Mouse (Mus musculus): ENCODE measurements at regions not wholly inside any gene's neighbourhood (a gene's known extent, or its start where the extent isn't known, plus 50 kb on each side); places are given as distances from the start of the nearest gene placed in this dataset.

- Histone ChIP-seq H3K4me1 (ENCODE audit: control insufficient read depth, insufficient read depth, low read length) (no peaks in the 10 kb centered on the region), H3K9ac (replicated peaks; ENCODE audit: low read depth, low read length) (no peak overlapping the region), H3K4me3 (ENCODE audit: low read depth, low read length) (no peak overlapping the region), H3K27ac (ENCODE audit: low read depth, low read length) (no peak overlapping the region), H3K27me3 (ENCODE audit: control insufficient read depth, insufficient read depth, low read length) (no peaks in the 10 kb centered on the region), H3K9me3 (ENCODE audit: control insufficient read depth, low read length) (no peaks in the 10 kb centered on the region), H3K36me3 (ENCODE audit: control insufficient read depth, insufficient read depth, low read length) (no peaks in the 10 kb centered on the region), H3K4me2 (ENCODE audit: low read depth, low read length) (no peak overlapping the region)
- no peak for ATAC-seq (ENCODE audit: low read depth)
- WGBS, result 64% methylated on average over 5 of the region's 5 CpGs
Measured at GRCm38 (mm10) chr13:101625922-101626321, 142.1 kb downstream of the Pik3r1 start.

GRCm38 (mm10) chr13:101624179-101624581, 143.8 kb downstream of the Pik3r1 start:
- WGBS, result 23% methylated on average over 5 of the region's 5 CpGs
- no peak overlapping the region for H3K27ac ChIP-seq (ENCODE audit: low read depth, low read length)

GRCm38 (mm10) chr13:101622649-101623048, 145.4 kb downstream of the Pik3r1 start:
- no peaks in the 10 kb centered on the region for H3K4me1 ChIP-seq (ENCODE audit: control insufficient read depth, insufficient read depth, low read length)
- no peak overlapping the region for H3K4me2 ChIP-seq (ENCODE audit: low read depth, low read length)
- no peaks in the 10 kb centered on the region for H3K27me3 ChIP-seq (ENCODE audit: control insufficient read depth, insufficient read depth, low read length)
- no peaks in the 10 kb centered on the region for H3K9me3 ChIP-seq (ENCODE audit: control insufficient read depth, low read length)
- no peaks in the 10 kb centered on the region for H3K36me3 ChIP-seq (ENCODE audit: control insufficient read depth, insufficient read depth, low read length)
- WGBS, result 95% methylated on average over 2 of the region's 2 CpGs
- no peak overlapping the region for H3K4me3 ChIP-seq (ENCODE audit: low read depth, low read length)
- no peak overlapping the region for H3K27ac ChIP-seq (ENCODE audit: low read depth, low read length)
- no peak overlapping the region for H3K9ac ChIP-seq (replicated peaks; ENCODE audit: low read depth, low read length)
- no peak for ATAC-seq (ENCODE audit: low read depth)

More at GRCm38 (mm10) chr13:101624179-101624581, 143.8 kb downstream of the Pik3r1 start:
- Histone ChIP-seq H3K9ac (replicated peaks; ENCODE audit: low read depth, low read length) (no peak overlapping the region), H3K9me3 (ENCODE audit: control insufficient read depth, low read length) (no peaks in the 10 kb centered on the region), H3K4me3 (ENCODE audit: low read depth, low read length) (no peak overlapping the region), H3K4me1 (ENCODE audit: control insufficient read depth, insufficient read depth, low read length) (no peaks in the 10 kb centered on the region), H3K27me3 (ENCODE audit: control insufficient read depth, insufficient read depth, low read length) (no peaks in the 10 kb centered on the region), H3K4me2 (ENCODE audit: low read depth, low read length) (no peak overlapping the region), H3K36me3 (ENCODE audit: control insufficient read depth, insufficient read depth, low read length) (no peaks in the 10 kb centered on the region)
- peak; percentile 46 for ATAC-seq (ENCODE audit: low read depth)

GRCm38 (mm10) chr13:101620660-101621059, 147.4 kb downstream of the Pik3r1 start:
- WGBS, result 84% methylated on average over 3 of the region's 3 CpGs
- no peak for ATAC-seq (ENCODE audit: low read depth)

GRCm38 (mm10) chr13:101619154-101619553, 148.9 kb downstream of the Pik3r1 start:
- Histone ChIP-seq H3K4me3 (ENCODE audit: low read depth, low read length) (no peak overlapping the region), H3K27me3 (ENCODE audit: control insufficient read depth, insufficient read depth, low read length) (no peaks in the 10 kb centered on the region), H3K9me3 (ENCODE audit: control insufficient read depth, low read length) (no peaks in the 10 kb centered on the region), H3K4me1 (ENCODE audit: control insufficient read depth, insufficient read depth, low read length) (no peaks in the 10 kb centered on the region), H3K4me2 (ENCODE audit: low read depth, low read length) (no peak overlapping the region), H3K36me3 (ENCODE audit: control insufficient read depth, insufficient read depth, low read length) (no peaks in the 10 kb centered on the region), H3K27ac (ENCODE audit: low read depth, low read length) (no peak overlapping the region), H3K9ac (replicated peaks; ENCODE audit: low read depth, low read length) (no peak overlapping the region)
- WGBS, result 94% methylated on average over 1 of the region's 1 CpGs
- no peak for ATAC-seq (ENCODE audit: low read depth)

More at GRCm38 (mm10) chr13:101620660-101621059, 147.4 kb downstream of the Pik3r1 start:
- Histone ChIP-seq H3K4me3 (ENCODE audit: low read depth, low read length) (no peak overlapping the region), H3K9ac (replicated peaks; ENCODE audit: low read depth, low read length) (no peak overlapping the region), H3K4me2 (ENCODE audit: low read depth, low read length) (no peak overlapping the region), H3K9me3 (ENCODE audit: control insufficient read depth, low read length) (no peaks in the 10 kb centered on the region), H3K27ac (ENCODE audit: low read depth, low read length) (no peak overlapping the region), H3K36me3 (ENCODE audit: control insufficient read depth, insufficient read depth, low read length) (no peaks in the 10 kb centered on the region), H3K27me3 (ENCODE audit: control insufficient read depth, insufficient read depth, low read length) (no peaks in the 10 kb centered on the region), H3K4me1 (ENCODE audit: control insufficient read depth, insufficient read depth, low read length) (no peaks in the 10 kb centered on the region)

DNA sequence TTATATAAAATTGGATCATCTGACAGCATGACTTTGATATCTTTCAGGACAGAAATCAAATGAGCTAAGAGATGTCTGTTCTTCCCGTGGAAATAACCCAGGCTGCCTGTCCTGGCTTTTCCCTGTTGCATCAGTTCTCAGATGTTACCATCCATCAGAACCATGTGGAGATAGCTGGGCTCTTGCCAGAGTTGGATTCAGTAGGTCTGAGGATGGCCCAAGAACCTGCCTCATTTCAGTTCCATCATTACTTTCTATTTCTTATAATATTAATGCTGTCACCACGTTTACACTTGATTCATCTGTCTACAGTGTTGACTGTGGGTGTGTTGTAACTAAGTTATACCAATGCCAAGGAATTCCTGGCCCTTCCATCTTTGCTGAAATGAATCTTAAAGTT, 155.2 kb downstream of the Pik3r1 start:
- H3K4me2 ChIP-seq (ENCODE audit: low read depth, low read length), result no peak overlapping the region
- no peaks in the 10 kb centered on the region for H3K9me3 ChIP-seq (ENCODE audit: control insufficient read depth, low read length)
- 80% methylated on average over 2 of the region's 2 CpGs for WGBS
- H3K4me3 ChIP-seq (ENCODE audit: low read depth, low read length), result no peak overlapping the region
- no peaks in the 10 kb centered on the region for H3K27me3 ChIP-seq (ENCODE audit: control insufficient read depth, insufficient read depth, low read length)
- no peak overlapping the region for H3K27ac ChIP-seq (ENCODE audit: low read depth, low read length)
- no peak overlapping the region for H3K9ac ChIP-seq (replicated peaks; ENCODE audit: low read depth, low read length)
- no peaks in the 10 kb centered on the region for H3K36me3 ChIP-seq (ENCODE audit: control insufficient read depth, insufficient read depth, low read length)
- ATAC-seq (ENCODE audit: low read depth), result no peak
- no peaks in the 10 kb centered on the region for H3K4me1 ChIP-seq (ENCODE audit: control insufficient read depth, insufficient read depth, low read length)

DNA sequence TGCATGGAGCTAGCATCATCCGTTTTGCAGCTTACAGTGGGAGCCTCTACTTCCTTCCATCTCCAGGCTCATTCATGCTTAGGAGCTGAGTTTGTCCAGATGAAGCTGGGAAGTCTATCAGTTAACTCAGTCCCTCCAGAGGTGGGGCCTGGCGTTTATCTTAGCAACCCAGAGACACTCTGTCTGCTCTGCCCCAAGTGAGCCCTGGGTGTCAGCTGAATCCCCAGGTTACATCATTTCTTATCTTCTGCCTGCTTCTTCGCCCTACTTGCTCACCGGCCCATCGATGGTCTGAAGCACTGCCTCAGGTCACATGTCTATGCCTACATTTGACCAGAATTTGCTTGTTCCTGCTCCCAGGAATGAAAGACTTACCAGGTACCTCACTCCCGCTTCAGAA, 156.3 kb downstream of the Pik3r1 start:
- H3K4me1 ChIP-seq (ENCODE audit: control insufficient read depth, insufficient read depth, low read length), result no peaks in the 10 kb centered on the region
- H3K4me3 ChIP-seq (ENCODE audit: low read depth, low read length), result no peak overlapping the region
- no peak overlapping the region for H3K9ac ChIP-seq (replicated peaks; ENCODE audit: low read depth, low read length)
- H3K27me3 ChIP-seq (ENCODE audit: control insufficient read depth, insufficient read depth, low read length), result no peaks in the 10 kb centered on the region
- no peak overlapping the region for H3K27ac ChIP-seq (ENCODE audit: low read depth, low read length)
- no peaks in the 10 kb centered on the region for H3K36me3 ChIP-seq (ENCODE audit: control insufficient read depth, insufficient read depth, low read length)
- WGBS, result 95% methylated on average over 6 of the region's 6 CpGs
- no peak for ATAC-seq (ENCODE audit: low read depth)
- H3K4me2 ChIP-seq (ENCODE audit: low read depth, low read length), result no peak overlapping the region
- no peaks in the 10 kb centered on the region for H3K9me3 ChIP-seq (ENCODE audit: control insufficient read depth, low read length)

DNA sequence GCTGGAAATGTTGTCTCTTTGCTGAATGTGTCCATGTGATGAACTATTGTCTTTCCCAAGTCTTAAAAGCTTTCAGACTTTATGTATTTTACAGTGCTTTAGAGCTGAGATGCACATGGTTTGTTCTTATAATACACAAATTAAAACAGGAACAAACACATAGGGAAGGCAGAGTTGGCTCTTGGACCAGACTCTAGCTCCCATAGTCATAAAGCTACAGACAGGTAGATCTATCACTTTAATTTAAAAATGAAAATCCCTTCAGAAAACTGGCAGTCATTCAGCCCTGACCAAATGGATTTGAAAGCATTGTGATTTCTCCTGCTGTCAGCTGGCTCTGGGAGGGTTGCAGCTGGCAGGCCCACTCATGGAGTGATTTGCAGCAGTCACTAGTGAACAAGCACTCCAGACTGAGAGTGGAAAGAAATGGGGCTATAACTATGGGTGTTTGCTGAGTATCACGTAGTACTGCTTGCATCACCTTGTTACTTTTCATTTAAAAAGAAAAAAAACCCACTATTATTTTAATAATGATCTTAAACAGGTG, 161.8 kb downstream of the Pik3r1 start:
- H3K36me3 ChIP-seq (ENCODE audit: control insufficient read depth, insufficient read depth, low read length), result no peaks in the 10 kb centered on the region
- no peak overlapping the region for H3K4me3 ChIP-seq (ENCODE audit: low read depth, low read length)
- H3K4me1 ChIP-seq (ENCODE audit: control insufficient read depth, insufficient read depth, low read length), result 0 out of 2 replicates have a peak, but pooled peaks cover 12% of the 10 kb centered on the region
- H3K4me2 ChIP-seq (ENCODE audit: low read depth, low read length), result no peak overlapping the region
- no peaks in the 10 kb centered on the region for H3K27me3 ChIP-seq (ENCODE audit: control insufficient read depth, insufficient read depth, low read length)
- WGBS, result 19% methylated on average over 1 of the region's 1 CpGs
- peak; percentile 76 for ATAC-seq (ENCODE audit: low read depth)
- no peak overlapping the region for H3K9ac ChIP-seq (replicated peaks; ENCODE audit: low read depth, low read length)
- 0 out of 2 replicates have a peak overlapping the region, but pooled peaks have one; percentile 1 for H3K27ac ChIP-seq (ENCODE audit: low read depth, low read length)
- no peaks in the 10 kb centered on the region for H3K9me3 ChIP-seq (ENCODE audit: control insufficient read depth, low read length)

- H3K27me3 ChIP-seq (ENCODE audit: control insufficient read depth, insufficient read depth, low read length), result no peaks in the 10 kb centered on the region
- peak; percentile 66 for ATAC-seq (ENCODE audit: low read depth)
- no peak overlapping the region for H3K4me2 ChIP-seq (ENCODE audit: low read depth, low read length)
- H3K9me3 ChIP-seq (ENCODE audit: control insufficient read depth, low read length), result no peaks in the 10 kb centered on the region
- no peak overlapping the region for H3K9ac ChIP-seq (replicated peaks; ENCODE audit: low read depth, low read length)
- H3K27ac ChIP-seq (ENCODE audit: low read depth, low read length), result 0 out of 2 replicates have a peak overlapping the region, but pooled peaks have one; percentile 1
- WGBS, result 55% methylated on average over 4 of the region's 4 CpGs
- H3K36me3 ChIP-seq (ENCODE audit: control insufficient read depth, insufficient read depth, low read length), result no peaks in the 10 kb centered on the region
- H3K4me1 ChIP-seq (ENCODE audit: control insufficient read depth, insufficient read depth, low read length), result 0 out of 2 replicates have a peak, but pooled peaks cover 12% of the 10 kb centered on the region
- no peak overlapping the region for H3K4me3 ChIP-seq (ENCODE audit: low read depth, low read length)
Measured at GRCm38 (mm10) chr13:101605685-101606084, 162.3 kb downstream of the Pik3r1 start.
